Mouse (Mus musculus) layer of hippocampus, adult 8-10 months (tissue): ENCODE measurements around the gene Rufy1. TPM values are rescaled to one million over a fixed set of nuclear protein-coding genes. Genes with fewer than 3 reads are reported as not detected.

Experiments
- DNase-seq, 2 experiments: peaks; one replicate each; pipeline ENCODE4 v3.0.0; 2022; ENCODE audit warnings: low spot score in 2 of 2
- total RNA-seq, 4 experiments: library from RNA; stranded (reverse); gene quantifications; 2 replicates each; pipeline ENCODE4 v1.2.4; 2022

Gene Rufy1
- total RNA-seq, 4 experiments from 2014 or later = 29.6 to 33.1 (median 32.7) TPM

GRCm38 (mm10) chr11:50426056-50426455 is 4.9 kb downstream of the Rufy1 start:
- no peak for DNase-seq

GRCm38 (mm10) chr11:50421934-50422780 is 8.8 kb downstream of the Rufy1 start:
- DNase-seq = peak; percentile 63 to 64

GRCm38 (mm10) chr11:50421461-50421860 is 9.5 kb downstream of the Rufy1 start:
- no peak for DNase-seq

- no peak for DNase-seq
These were observed 13.1 kb downstream of the Rufy1 start for GRCm38 (mm10) chr11:50417856-50418255.

- no peak for DNase-seq
These were observed 15.2 kb downstream of the Rufy1 start for GRCm38 (mm10) chr11:50415563-50416241.

- no peak for DNase-seq
These were observed 23.7 kb downstream of the Rufy1 start for GRCm38 (mm10) chr11:50407235-50407634.

GRCm38 (mm10) chr11:50403367-50404014 is 27.4 kb downstream of the Rufy1 start:
- DNase-seq = no peak

- DNase-seq = no peak
These were observed 28.4 kb downstream of the Rufy1 start for GRCm38 (mm10) chr11:50402481-50402880.

- DNase-seq = no peak
These were observed 32.1 kb downstream of the Rufy1 start for GRCm38 (mm10) chr11:50398803-50399202.

GRCm38 (mm10) chr11:50397316-50397715 is 33.6 kb downstream of the Rufy1 start:
- DNase-seq = no peak

- DNase-seq = no peak
These were observed 34.1 kb downstream of the Rufy1 start for GRCm38 (mm10) chr11:50396766-50397307.

- DNase-seq = no peak
These were observed 36.2 kb downstream of the Rufy1 start for GRCm38 (mm10) chr11:50394731-50395130.

GRCm38 (mm10) chr11:50393306-50393705 is 37.6 kb downstream of the Rufy1 start:
- DNase-seq = no peak

GRCm38 (mm10) chr11:50391272-50391960 is 39.5 kb downstream of the Rufy1 start:
- no peak for DNase-seq

- no peak for DNase-seq
These were observed 41.3 kb downstream of the Rufy1 start for GRCm38 (mm10) chr11:50389616-50390015.

- DNase-seq = no peak
These were observed 41.9 kb downstream of the Rufy1 start for GRCm38 (mm10) chr11:50389011-50389410.

GRCm38 (mm10) chr11:50388217-50388929 is 42.6 kb downstream of the Rufy1 start:
- DNase-seq = no peak

GRCm38 (mm10) chr11:50387697-50388096 is 43.2 kb downstream of the Rufy1 start:
- DNase-seq = no peak

GRCm38 (mm10) chr11:50387167-50387679 is 43.7 kb downstream of the Rufy1 start:
- no peak for DNase-seq

- DNase-seq = no peak
These were observed 49.6 kb downstream of the Rufy1 start for GRCm38 (mm10) chr11:50381311-50381710.
